Mouse (Mus musculus): ENCODE data around the gene Eif4a2. TPM values are rescaled to one million over a fixed set of nuclear protein-coding genes. Genes with fewer than 3 reads are reported as not detected.

The Eif4a2 gene
- polyA plus RNA-seq, 2 experiments, result 260 to 683 TPM

DNA sequence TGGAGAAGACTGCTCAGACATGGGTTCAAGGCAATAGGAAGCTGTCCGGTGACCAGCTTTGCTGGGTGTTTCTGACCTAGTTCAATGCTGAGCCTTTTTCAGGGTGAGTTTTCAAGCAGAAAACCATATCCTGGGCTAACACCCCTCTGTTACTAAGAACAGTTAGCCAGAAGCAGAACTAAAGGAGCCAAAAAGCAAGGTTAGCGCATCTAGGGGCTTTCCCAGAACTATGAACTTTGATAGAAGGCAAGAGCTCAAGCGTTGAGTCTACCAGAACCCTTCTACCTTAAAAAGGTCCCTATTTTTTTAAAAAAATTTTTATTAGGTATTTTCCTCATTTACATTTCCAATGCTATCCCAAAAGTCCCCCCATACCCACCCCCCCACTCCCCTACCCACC lies 33.7 kb downstream of the Eif4a2 start:
- ATAC-seq (ENCODE audit: low FRiP score, low read depth) (no peak), DNase-seq (ENCODE audit: low spot score) (no peak)
- TF ChIP-seq POLR2A (IDR thresholded peaks at IDR 0.05; ENCODE audit: borderline replicate concordance, extremely low read depth, insufficient read depth, insufficient read length), result no peak
- Histone ChIP-seq H3K4me1 (ENCODE audit: control insufficient read depth, insufficient read depth, low read length) (no peaks in the 10 kb centered on the region), H3K27ac (replicated peaks; ENCODE audit: low read depth, low read length) (no peak overlapping the region), H3K9me3 (ENCODE audit: control insufficient read depth, low read length) (no peaks in the 10 kb centered on the region), H3K36me3 (ENCODE audit: control insufficient read depth, insufficient read depth, low read length) (no peaks in the 10 kb centered on the region), H3K27me3 (ENCODE audit: control insufficient read depth, insufficient read depth, low read length) (no peaks in the 10 kb centered on the region), H3K9ac (ENCODE audit: low read depth, low read length, severe bottlenecking) (no peak overlapping the region), H3K4me3 (replicated peaks; ENCODE audit: low read length) (no peak overlapping the region), H3K4me2 (replicated peaks; ENCODE audit: low read depth, low read length, severe bottlenecking) (no peak overlapping the region)
- 88% methylated on average over 3 of the region's 3 CpGs for WGBS

DNA sequence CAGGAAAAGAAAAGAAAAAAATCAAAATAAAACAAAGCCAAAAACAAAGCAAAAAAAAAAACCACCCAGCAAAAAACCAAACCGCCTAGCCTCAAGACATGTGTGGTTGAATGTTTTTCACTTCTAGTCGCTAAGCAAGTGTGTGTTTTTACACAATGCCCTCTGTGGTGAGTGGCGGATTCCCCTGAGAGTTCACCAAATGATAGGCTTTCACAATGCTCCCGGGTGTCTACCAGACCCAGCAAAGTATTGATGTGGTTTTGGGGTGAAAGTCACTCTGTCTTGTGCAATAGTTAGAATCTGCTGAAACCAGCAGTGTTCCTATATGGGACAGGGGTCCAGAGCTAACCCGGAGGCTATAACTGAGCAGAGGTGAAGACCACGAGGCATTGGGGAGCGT lies 37.1 kb downstream of the Eif4a2 start:
- no peaks in the 10 kb centered on the region for H3K9me3 ChIP-seq (ENCODE audit: control insufficient read depth, low read length)
- H3K27ac ChIP-seq (replicated peaks; ENCODE audit: low read depth, low read length), result no peak overlapping the region
- TF ChIP-seq POLR2A (IDR thresholded peaks at IDR 0.05; ENCODE audit: borderline replicate concordance, extremely low read depth, insufficient read depth, insufficient read length), result no peak
- H3K4me1 ChIP-seq (ENCODE audit: control insufficient read depth, insufficient read depth, low read length), result no peaks in the 10 kb centered on the region
- no peaks in the 10 kb centered on the region for H3K27me3 ChIP-seq (ENCODE audit: control insufficient read depth, insufficient read depth, low read length)
- 85% methylated on average over 7 of the region's 7 CpGs for WGBS
- no peak for DNase-seq (ENCODE audit: low spot score)
- H3K4me2 ChIP-seq (replicated peaks; ENCODE audit: low read depth, low read length, severe bottlenecking), result no peak overlapping the region
- ATAC-seq (ENCODE audit: low FRiP score, low read depth), result no peak
- no peak overlapping the region for H3K4me3 ChIP-seq (replicated peaks; ENCODE audit: low read length)
- no peak overlapping the region for H3K9ac ChIP-seq (ENCODE audit: low read depth, low read length, severe bottlenecking)
- no peaks in the 10 kb centered on the region for H3K36me3 ChIP-seq (ENCODE audit: control insufficient read depth, insufficient read depth, low read length)

DNA sequence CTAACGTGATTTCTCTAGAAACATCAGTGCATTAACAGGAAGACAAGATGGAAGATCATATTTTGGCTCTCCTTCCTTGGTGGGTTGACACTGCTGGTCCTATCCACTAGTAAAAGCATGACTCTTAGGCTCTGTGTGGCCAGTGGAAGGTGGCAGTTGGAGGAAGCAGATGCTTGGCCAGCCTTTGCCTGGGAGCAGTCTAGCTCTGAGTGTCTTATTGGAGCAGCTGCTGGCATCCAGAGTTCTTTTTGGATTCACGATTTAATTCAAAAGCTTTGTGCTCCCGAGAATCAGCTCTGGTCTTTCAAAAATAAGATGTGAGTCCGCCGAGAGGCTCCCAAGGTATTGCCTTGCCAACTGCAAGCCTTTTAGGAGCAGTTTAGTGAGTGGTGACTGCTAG lies 38.0 kb downstream of the Eif4a2 start:
- DNase-seq (ENCODE audit: low spot score) (no peak), ATAC-seq (ENCODE audit: low FRiP score, low read depth) (no peak)
- Histone ChIP-seq H3K9me3 (ENCODE audit: control insufficient read depth, low read length) (no peaks in the 10 kb centered on the region), H3K4me3 (replicated peaks; ENCODE audit: low read length) (no peak overlapping the region), H3K4me2 (replicated peaks; ENCODE audit: low read depth, low read length, severe bottlenecking) (no peak overlapping the region), H3K36me3 (ENCODE audit: control insufficient read depth, insufficient read depth, low read length) (no peaks in the 10 kb centered on the region), H3K27ac (replicated peaks; ENCODE audit: low read depth, low read length) (no peak overlapping the region), H3K9ac (ENCODE audit: low read depth, low read length, severe bottlenecking) (no peak overlapping the region), H3K4me1 (ENCODE audit: control insufficient read depth, insufficient read depth, low read length) (no peaks in the 10 kb centered on the region), H3K27me3 (ENCODE audit: control insufficient read depth, insufficient read depth, low read length) (no peaks in the 10 kb centered on the region)
- no peak for TF ChIP-seq POLR2A (IDR thresholded peaks at IDR 0.05; ENCODE audit: borderline replicate concordance, extremely low read depth, insufficient read depth, insufficient read length)
- WGBS, result 65% methylated on average over 5 of the region's 5 CpGs

DNA sequence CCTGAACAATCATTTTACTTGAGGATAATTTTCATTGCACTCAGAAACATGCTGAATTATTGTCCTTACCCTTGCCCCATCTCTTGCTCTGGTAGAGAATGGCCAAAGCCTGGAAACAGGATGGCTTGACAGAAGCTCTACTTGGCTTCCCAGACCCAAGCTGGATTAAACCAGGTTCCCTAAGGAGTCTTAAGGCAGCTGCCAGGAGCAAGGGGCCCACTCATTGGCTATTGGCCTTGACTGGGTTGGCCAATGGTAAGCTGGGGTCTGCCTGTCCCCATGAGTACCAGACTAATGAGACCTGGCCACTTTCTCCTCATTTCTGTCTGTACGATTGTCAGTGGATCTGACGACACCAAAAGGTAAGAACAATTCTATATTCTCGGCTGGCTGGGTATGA lies 39.0 kb downstream of the Eif4a2 start, which contains the start of gene Adipoq:
Gene Adipoq (plus strand): TSS at position 257 of the 400 bp plus-strand sequence.
- Histone ChIP-seq H3K4me3 (replicated peaks; ENCODE audit: low read length) (no peak within 1 kb of the TSS), H3K9ac (ENCODE audit: low read depth, low read length, severe bottlenecking) (no peak within 1 kb of the TSS), H3K4me2 (replicated peaks; ENCODE audit: low read depth, low read length, severe bottlenecking) (no peak within 1 kb of the TSS), H3K36me3 (ENCODE audit: control insufficient read depth, insufficient read depth, low read length) (no peaks in the 10 kb centered on the region), H3K27me3 (ENCODE audit: control insufficient read depth, insufficient read depth, low read length) (no peaks in the 10 kb centered on the region), H3K4me1 (ENCODE audit: control insufficient read depth, insufficient read depth, low read length) (no peaks in the 10 kb centered on the region), H3K27ac (replicated peaks; ENCODE audit: low read depth, low read length) (no peak within 1 kb of the TSS), H3K9me3 (ENCODE audit: control insufficient read depth, low read length) (no peaks in the 10 kb centered on the region)
- DNase-seq (ENCODE audit: low spot score), result no peak
- TF ChIP-seq POLR2A (IDR thresholded peaks at IDR 0.05; ENCODE audit: borderline replicate concordance, extremely low read depth, insufficient read depth, insufficient read length), result no peak
- no peak for ATAC-seq (ENCODE audit: low FRiP score, low read depth)
- WGBS, result 95% methylated on average over 3 of the region's 3 CpGs

DNA sequence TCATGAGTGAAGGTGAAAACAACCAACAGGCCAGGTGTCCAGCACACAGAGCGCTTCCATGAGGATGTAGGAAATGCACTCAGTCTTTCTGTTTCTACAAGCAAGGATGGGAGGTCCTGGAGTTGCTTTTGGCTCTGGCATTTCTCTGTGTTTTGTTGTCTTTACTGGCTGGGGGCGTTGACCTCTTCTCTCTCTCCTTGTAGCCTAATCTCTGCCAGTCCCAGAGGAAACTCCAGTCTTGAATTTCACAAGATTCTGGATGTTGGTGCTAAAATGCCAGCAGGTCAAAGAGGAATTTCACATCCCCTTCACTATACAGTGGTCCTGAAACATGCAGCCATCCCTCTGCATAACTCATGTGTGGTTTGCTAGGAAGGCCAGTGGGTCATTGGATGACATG lies 41.7 kb downstream of the Eif4a2 start:
- H3K27ac ChIP-seq (replicated peaks; ENCODE audit: low read depth, low read length), result no peak overlapping the region
- ATAC-seq (ENCODE audit: low FRiP score, low read depth), result no peak
- no peak overlapping the region for H3K4me3 ChIP-seq (replicated peaks; ENCODE audit: low read length)
- WGBS, result 69% methylated on average over 2 of the region's 2 CpGs
- H3K9ac ChIP-seq (ENCODE audit: low read depth, low read length, severe bottlenecking), result no peak overlapping the region
- H3K36me3 ChIP-seq (ENCODE audit: control insufficient read depth, insufficient read depth, low read length), result no peaks in the 10 kb centered on the region
- DNase-seq (ENCODE audit: low spot score), result no peak
- H3K27me3 ChIP-seq (ENCODE audit: control insufficient read depth, insufficient read depth, low read length), result no peaks in the 10 kb centered on the region
- H3K9me3 ChIP-seq (ENCODE audit: control insufficient read depth, low read length), result no peaks in the 10 kb centered on the region
- TF ChIP-seq POLR2A (IDR thresholded peaks at IDR 0.05; ENCODE audit: borderline replicate concordance, extremely low read depth, insufficient read depth, insufficient read length), result no peak
- no peak overlapping the region for H3K4me2 ChIP-seq (replicated peaks; ENCODE audit: low read depth, low read length, severe bottlenecking)
- H3K4me1 ChIP-seq (ENCODE audit: control insufficient read depth, insufficient read depth, low read length), result no peaks in the 10 kb centered on the region

DNA sequence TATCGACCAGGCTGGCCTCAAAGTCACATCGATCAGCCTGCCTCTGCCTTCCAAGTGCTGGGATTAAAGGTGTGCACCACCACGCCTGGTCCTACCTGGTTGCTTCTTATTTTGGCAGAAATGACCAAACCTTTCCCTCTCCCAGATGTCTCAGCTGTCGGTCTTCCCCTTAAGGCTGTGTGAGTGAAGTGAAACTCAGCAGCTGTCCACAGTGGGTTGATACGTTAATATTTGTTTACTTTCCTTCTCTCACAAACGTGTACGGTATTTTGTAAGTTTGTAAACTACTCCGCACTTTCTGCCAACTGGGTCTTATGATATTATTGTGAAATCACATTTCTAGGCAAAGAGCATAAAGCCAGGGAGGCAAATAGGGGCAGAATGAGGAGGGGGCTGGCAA lies 42.2 kb downstream of the Eif4a2 start:
- 83% methylated on average over 8 of the region's 8 CpGs for WGBS
- no peak for DNase-seq (ENCODE audit: low spot score)

More for the DNA sequence above, 42.2 kb downstream of the Eif4a2 start:
- H3K4me3 ChIP-seq (replicated peaks; ENCODE audit: low read length), result no peak overlapping the region
- H3K36me3 ChIP-seq (ENCODE audit: control insufficient read depth, insufficient read depth, low read length), result no peaks in the 10 kb centered on the region
- no peak overlapping the region for H3K9ac ChIP-seq (ENCODE audit: low read depth, low read length, severe bottlenecking)
- no peak overlapping the region for H3K4me2 ChIP-seq (replicated peaks; ENCODE audit: low read depth, low read length, severe bottlenecking)
- no peak overlapping the region for H3K27ac ChIP-seq (replicated peaks; ENCODE audit: low read depth, low read length)
- no peaks in the 10 kb centered on the region for H3K9me3 ChIP-seq (ENCODE audit: control insufficient read depth, low read length)
- ATAC-seq (ENCODE audit: low FRiP score, low read depth), result no peak
- TF ChIP-seq POLR2A (IDR thresholded peaks at IDR 0.05; ENCODE audit: borderline replicate concordance, extremely low read depth, insufficient read depth, insufficient read length), result no peak
- H3K27me3 ChIP-seq (ENCODE audit: control insufficient read depth, insufficient read depth, low read length), result no peaks in the 10 kb centered on the region
- H3K4me1 ChIP-seq (ENCODE audit: control insufficient read depth, insufficient read depth, low read length), result no peaks in the 10 kb centered on the region
